Mouse (Mus musculus): ENCODE data around the gene Ankrd12. TPM values are rescaled to one million over a fixed set of nuclear protein-coding genes. Genes with fewer than 3 reads are reported as not detected.

Ankrd12 gene
- total and polyA plus RNA-seq, 3 experiments, result 9.6 to 13.3 TPM; not detected in 1

DNA sequence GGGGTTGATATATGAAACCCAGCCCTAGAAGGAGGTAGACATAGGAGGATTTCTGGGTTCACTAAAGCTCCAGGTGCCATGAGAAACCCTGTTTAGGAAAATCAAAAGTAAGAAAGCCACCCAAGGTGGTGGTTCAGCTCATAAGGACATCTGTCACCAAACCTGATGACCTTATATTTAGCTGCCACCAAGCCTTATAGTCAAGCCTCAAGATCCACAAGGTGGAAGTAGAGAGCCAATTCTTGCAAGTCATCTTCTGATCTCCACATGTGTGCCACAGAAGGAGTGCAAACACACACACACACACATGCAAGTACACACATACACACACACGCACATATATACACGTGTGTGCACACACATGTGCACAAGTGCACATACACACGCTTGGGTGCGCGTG, 124.8 kb downstream of the Ankrd12 start:
- peak; percentile 84 for DNase-seq (ENCODE audit: low read depth, low spot score)
- Histone ChIP-seq H3K4me3 (ENCODE audit: control insufficient read depth in 1 of 2, insufficient read depth in 1 of 2, low read depth in 2 of 2, low read length in 2 of 2) (no peak overlapping the region), H3K79me2 (ENCODE audit: control insufficient read depth, insufficient read depth, low read length, poor library complexity) (peaks cover 5% of the 10 kb centered on the region), H3K9me3 (replicated peaks; ENCODE audit: insufficient read depth, low read length) (no peaks in the 10 kb centered on the region), H3K27ac (ENCODE audit: control insufficient read depth, low read depth, low read length) (no peak overlapping the region), H3K9ac (ENCODE audit: control insufficient read depth, low read depth, low read length, poor library complexity, severe bottlenecking) (no peak overlapping the region), H3K36me3 (ENCODE audit: control insufficient read depth in 1 of 2, insufficient read depth in 2 of 2, low read length in 2 of 2) (peaks cover 0 to 21% of the 10 kb centered on the region in 2 experiments; a peak in 2 of 4 replicates), H3K4me1 (ENCODE audit: control insufficient read depth in 1 of 2, insufficient read depth in 2 of 2, low read length in 2 of 2) (peaks cover 12 to 25% of the 10 kb centered on the region in 2 experiments), H3K27me3 (ENCODE audit: control insufficient read depth in 1 of 2, insufficient read depth in 2 of 2, low read length in 2 of 2) (no peaks in the 10 kb centered on the region)
- TF ChIP-seq CHD2 (IDR thresholded peaks at IDR 0.05; ENCODE audit: low read length) (no peak), SIN3A (IDR thresholded peaks at IDR 0.05; ENCODE audit: low read length) (peak; percentile 64), MYC (IDR thresholded peaks at IDR 0.05; ENCODE audit: low read depth, low read length) (peak; percentile 78), ZKSCAN1 (IDR thresholded peaks at IDR 0.05; ENCODE audit: low read depth, low read length) (no peak), E2F4 (IDR thresholded peaks at IDR 0.05; ENCODE audit: borderline replicate concordance, low read depth, low read length) (no peak), GABPA (IDR thresholded peaks at IDR 0.05; ENCODE audit: low read depth, low read length) (no peak), RCOR1 (IDR thresholded peaks at IDR 0.05; ENCODE audit: low read depth, low read length) (no peak), TCF12 (IDR thresholded peaks at IDR 0.05; ENCODE audit: low read depth, low read length) (no peak), ZC3H11A (IDR thresholded peaks at IDR 0.05; ENCODE audit: low read depth, low read length) (peak; percentile 78), EP300 (IDR thresholded peaks at IDR 0.05; ENCODE audit: low read depth in 1 of 2, low read length in 2 of 2) (no peak), CTCF (IDR thresholded peaks at IDR 0.05 in 2 of 3, conservative IDR thresholded peaks at IDR 0.05 in 1 of 3; ENCODE audit: control insufficient read depth in 1 of 3, insufficient read depth in 1 of 3, low read depth in 2 of 3, low read length in 3 of 3, poor library complexity in 1 of 3, severe bottlenecking in 1 of 3) (peak in 2 of 3 experiments; percentile 70 to 86; a peak in 4 of 6 replicates), NELFE (IDR thresholded peaks at IDR 0.05; ENCODE audit: low read depth, low read length) (peak; percentile 17; the same call in 1 of the 2 replicates), RAD21 (IDR thresholded peaks at IDR 0.05; ENCODE audit: low read depth, low read length) (peak; percentile 78), USF1 (IDR thresholded peaks at IDR 0.05; ENCODE audit: low read depth, low read length) (no peak), MAFK (IDR thresholded peaks at IDR 0.05; ENCODE audit: borderline replicate concordance, low read depth, low read length) (no peak), JUND (IDR thresholded peaks at IDR 0.05; ENCODE audit: low read depth, low read length) (no peak), MXI1 (IDR thresholded peaks at IDR 0.05; ENCODE audit: low read depth, low read length) (peak; percentile 76), POLR2AphosphoS5 (IDR thresholded peaks at IDR 0.05; ENCODE audit: borderline replicate concordance, low read depth, low read length) (no peak), MYB (IDR thresholded peaks at IDR 0.05; ENCODE audit: low read depth, low read length) (no peak), KAT2A (conservative IDR thresholded peaks at IDR 0.05; ENCODE audit: low read depth, low read length) (no peak), GATA1 (IDR thresholded peaks at IDR 0.05; ENCODE audit: low read depth, low read length) (no peak), MEF2A (IDR thresholded peaks at IDR 0.05; ENCODE audit: extremely low read depth, insufficient replicate concordance, low read depth, low read length, poor library complexity, severe bottlenecking) (no peak), CHD1 (IDR thresholded peaks at IDR 0.05; ENCODE audit: low read depth, low read length) (no peak), MAZ (IDR thresholded peaks at IDR 0.05; ENCODE audit: low read depth, low read length) (no peak), UBTF (IDR thresholded peaks at IDR 0.05; ENCODE audit: borderline replicate concordance, insufficient read depth, low read depth, low read length) (no peak), ZMIZ1 (IDR thresholded peaks at IDR 0.05; ENCODE audit: low read depth, low read length) (no peak), MAX (IDR thresholded peaks at IDR 0.05; ENCODE audit: low read length) (peak; percentile 75), POLR2AphosphoS2 (IDR thresholded peaks at IDR 0.05; ENCODE audit: low read length) (no peak), TAL1 (IDR thresholded peaks at IDR 0.05; ENCODE audit: low read length) (no peak), ZNF384 (IDR thresholded peaks at IDR 0.05; ENCODE audit: low read depth, low read length) (no peak), SMC3 (IDR thresholded peaks at IDR 0.05; ENCODE audit: low read depth, low read length) (peak; percentile 88), HCFC1 (IDR thresholded peaks at IDR 0.05; ENCODE audit: low read depth, low read length) (0 out of 2 replicates have a peak, but pooled peaks have one; percentile 19), TBP (IDR thresholded peaks at IDR 0.05; ENCODE audit: low read depth, low read length) (no peak), BHLHE40 (IDR thresholded peaks at IDR 0.05; ENCODE audit: borderline replicate concordance, low read depth, low read length) (no peak)
